Mouse (Mus musculus) midbrain, postnatal 0 days (tissue): Measurements from ENCODE around the gene Ykt6. TPM values are rescaled to one million over a fixed set of nuclear protein-coding genes. Genes with fewer than 3 reads are reported as not detected.

Source experiments
- ATAC-seq: fragments of 200-750 bp; cut with Nextera tagmentation; 2 replicates; pipeline ENCODE4 v1.8.0; 2017; ENCODE audit warnings: moderate number of reproducible peaks, mild to moderate bottlenecking, moderate TSS enrichment, moderate library complexity; ENCODE audit not compliant: low FRiP score
- DNase-seq: peaks from one replicate; pipeline ENCODE4 v3.0.0-alpha.2; 2015; ENCODE audit warnings: low spot score
- H3K27ac ChIP-seq: fragments of 300-500 bp; sonication (generic); 2 replicates; pipeline ENCODE4 v1.5.1; 2014; ENCODE audit warnings: low read depth, mild to moderate bottlenecking, low read length, mixed read lengths
- H3K27me3 ChIP-seq: fragments of 300-500 bp; sonication (generic); 2 replicates; pipeline ENCODE4 v1.6.1; 2014; ENCODE audit warnings: low read length, control low read depth, mixed read lengths; ENCODE audit not compliant: insufficient read depth
- H3K36me3 ChIP-seq: fragments of 300-500 bp; sonication (generic); 2 replicates; pipeline ENCODE4 v1.6.1; 2014; ENCODE audit warnings: low read length, control low read depth, mixed read lengths; ENCODE audit not compliant: insufficient read depth
- H3K4me1 ChIP-seq: fragments of 300-500 bp; sonication (generic); 2 replicates; pipeline ENCODE4 v1.6.1; 2014; ENCODE audit warnings: mild to moderate bottlenecking, control low read depth, antibody characterized with exemption, low read length, mixed read lengths; ENCODE audit not compliant: insufficient read depth
- H3K4me2 ChIP-seq: fragments of 300-500 bp; sonication (generic); 2 replicates; pipeline ENCODE4 v1.6.1; 2014; ENCODE audit warnings: low read depth, mild to moderate bottlenecking, low read length, mixed read lengths; ENCODE audit not compliant: poor library complexity, severe bottlenecking
- H3K4me3 ChIP-seq: fragments of 300-500 bp; sonication (generic); 2 replicates; pipeline ENCODE4 v1.5.1; 2014; ENCODE audit warnings: low read depth, mild to moderate bottlenecking, low read length, moderate library complexity
- H3K9ac ChIP-seq: fragments of 300-500 bp; sonication (generic); replicated peaks from 2 replicates; pipeline ENCODE4 v1.6.1; 2014; ENCODE audit warnings: mild to moderate bottlenecking, low read length, moderate library complexity, mixed read lengths; ENCODE audit not compliant: poor library complexity, severe bottlenecking
- H3K9me3 ChIP-seq: fragments of 300-500 bp; sonication (generic); 2 replicates; pipeline ENCODE4 v1.6.1; 2016; ENCODE audit warnings: low read length, control low read depth
- CTCF ChIP-seq: IDR thresholded peaks from 2 replicates; pipeline ENCODE4 v1.5.1; 2016; ENCODE audit warnings: antibody characterized with exemption, mild to moderate bottlenecking
- WGBS: fragments of 180-500 bp; shearing (Covaris S2); extraction: QIAGEN DNeasy Blood & Tissue Kit; methylation state at CpG from one replicate; pipeline ENCODE4 v1.1.7; 2014; 5-methylcytosine and 5-hydroxymethylcytosine counted together
- polyA plus RNA-seq: library from polyadenylated mRNA; unstranded; fragments of >200 nt; fragmentation: Nextera tagmentation; extraction: Ambion mirVana; gene quantifications from 2 replicates; pipeline ENCODE4 v1.2.1, GENCODE M21; 2015
- total RNA-seq: library from RNA; depleted of rRNA; stranded (reverse); fragments of >200 nt; gene quantifications from 2 replicates; pipeline ENCODE4 v1.2.3, GENCODE M21; 2014

Gene Ykt6
- total and polyA plus RNA-seq, 2 experiments from 2014 or later = 87.0 to 151 TPM

- no peak for ATAC-seq
- 83% methylated on average over 7 of the region's 7 CpGs for WGBS
- H3K36me3 ChIP-seq = peaks cover 68% of the 10 kb centered on the region
Observed at GRCm38 (mm10) chr11:5979088-5979487, 23.6 kb downstream of the Ykt6 start.

GRCm38 (mm10) chr11:5980108-5980507, 24.6 kb downstream of the Ykt6 start:
- H3K27ac ChIP-seq = no peak overlapping the region
- H3K9ac ChIP-seq = no peak overlapping the region
- no peak for DNase-seq
- TF ChIP-seq CTCF = no peak
- H3K4me3 ChIP-seq = no peak overlapping the region
- 91% methylated on average over 2 of the region's 2 CpGs for WGBS
- no peaks in the 10 kb centered on the region for H3K27me3 ChIP-seq
- H3K36me3 ChIP-seq = peaks cover 67% of the 10 kb centered on the region
- H3K9me3 ChIP-seq = no peaks in the 10 kb centered on the region
- H3K4me1 ChIP-seq = no peaks in the 10 kb centered on the region
- ATAC-seq = no peak
- no peak overlapping the region for H3K4me2 ChIP-seq

More at GRCm38 (mm10) chr11:5979088-5979487, 23.6 kb downstream of the Ykt6 start:
- no peaks in the 10 kb centered on the region for H3K9me3 ChIP-seq
- no peak overlapping the region for H3K4me2 ChIP-seq
- no peaks in the 10 kb centered on the region for H3K4me1 ChIP-seq
- H3K4me3 ChIP-seq = no peak overlapping the region
- TF ChIP-seq CTCF = peak; percentile 25
- no peak for DNase-seq
- H3K27me3 ChIP-seq = no peaks in the 10 kb centered on the region
- H3K27ac ChIP-seq = no peak overlapping the region
- H3K9ac ChIP-seq = no peak overlapping the region

- no peaks in the 10 kb centered on the region for H3K27me3 ChIP-seq
- ATAC-seq = no peak
- DNase-seq = no peak
- no peak overlapping the region for H3K4me3 ChIP-seq
- H3K36me3 ChIP-seq = peaks cover 68% of the 10 kb centered on the region
- WGBS = 69% methylated on average over 8 of the region's 8 CpGs
- no peak overlapping the region for H3K4me2 ChIP-seq
- H3K4me1 ChIP-seq = no peaks in the 10 kb centered on the region
- H3K27ac ChIP-seq = no peak overlapping the region
- no peak for TF ChIP-seq CTCF
- no peaks in the 10 kb centered on the region for H3K9me3 ChIP-seq
- no peak overlapping the region for H3K9ac ChIP-seq
Observed at GRCm38 (mm10) chr11:5980561-5980960, 25.1 kb downstream of the Ykt6 start.

- DNase-seq = no peak
- H3K4me2 ChIP-seq = no peak overlapping the region
- no peak for ATAC-seq
- H3K9ac ChIP-seq = no peak overlapping the region
- no peak overlapping the region for H3K27ac ChIP-seq
- no peaks in the 10 kb centered on the region for H3K4me1 ChIP-seq
- H3K36me3 ChIP-seq = peaks cover 68% of the 10 kb centered on the region
- H3K4me3 ChIP-seq = no peak overlapping the region
- 88% methylated on average over 7 of the region's 7 CpGs for WGBS
- no peak for TF ChIP-seq CTCF
- no peaks in the 10 kb centered on the region for H3K27me3 ChIP-seq
- H3K9me3 ChIP-seq = no peaks in the 10 kb centered on the region
Observed at GRCm38 (mm10) chr11:5981323-5981722, 25.8 kb downstream of the Ykt6 start.

- 95% methylated on average over 5 of the region's 5 CpGs for WGBS
- no peak for DNase-seq
- H3K4me3 ChIP-seq = no peak overlapping the region
Observed at GRCm38 (mm10) chr11:5983629-5984028, 28.1 kb downstream of the Ykt6 start.

GRCm38 (mm10) chr11:5988126-5988525, 32.6 kb downstream of the Ykt6 start:
- peaks cover 52% of the 10 kb centered on the region for H3K36me3 ChIP-seq
- H3K27ac ChIP-seq = no peak overlapping the region
- 84% methylated on average over 10 of the region's 10 CpGs for WGBS
- no peaks in the 10 kb centered on the region for H3K4me1 ChIP-seq
- no peak overlapping the region for H3K4me2 ChIP-seq
- no peak overlapping the region for H3K9ac ChIP-seq
- no peak for TF ChIP-seq CTCF
- no peaks in the 10 kb centered on the region for H3K27me3 ChIP-seq
- DNase-seq (no peak), ATAC-seq (no peak)
- H3K9me3 ChIP-seq = no peaks in the 10 kb centered on the region
- no peak overlapping the region for H3K4me3 ChIP-seq

More at GRCm38 (mm10) chr11:5983629-5984028, 28.1 kb downstream of the Ykt6 start:
- Histone ChIP-seq H3K4me1 (no peaks in the 10 kb centered on the region), H3K9ac (no peak overlapping the region), H3K4me2 (no peak overlapping the region), H3K9me3 (no peaks in the 10 kb centered on the region), H3K27ac (no peak overlapping the region), H3K27me3 (no peaks in the 10 kb centered on the region), H3K36me3 (peaks cover 65% of the 10 kb centered on the region)
- ATAC-seq = no peak
- no peak for TF ChIP-seq CTCF
